Mouse (Mus musculus) bone marrow, adult 2 months (tissue): ENCODE measurements around the gene Terb2.

ENCODE experiments used
- CTCF ChIP-seq: fragments of 200-500 bp; IDR thresholded peaks from 2 replicates; pipeline ENCODE4 v1.5.1; 2011; ENCODE audit warnings: low read length, control low read depth; ENCODE audit not compliant: control insufficient read depth, insufficient read depth
- POLR2A ChIP-seq: fragments of 200-500 bp; IDR thresholded peaks from 2 replicates; pipeline ENCODE4 v1.6.1; 2011; ENCODE audit warnings: low read depth, mild to moderate bottlenecking, control low read depth, low read length, borderline replicate concordance; ENCODE audit not compliant: control insufficient read depth

GRCm38 (mm10) chr2:122218234-122218633, 32.2 kb downstream of the Terb2 start:
- TF ChIP-seq CTCF (no peak), POLR2A (no peak)
